Mouse (Mus musculus) midbrain, embryonic 13.5 days (tissue): ENCODE results near the gene Ube2e2. TPM values are rescaled to one million over a fixed set of nuclear protein-coding genes. Genes with fewer than 3 reads are reported as not detected.
"Not testable (repeated sequence)": the region's sequence is repeated elsewhere in the genome, so short reads cannot be mapped to it uniquely, and the experiment has no call there.

Experiments used
- ATAC-seq: fragments of 200-750 bp; cut with Nextera tagmentation; 2 replicates; pipeline ENCODE4 v1.8.0; 2017; ENCODE audit warnings: mild to moderate bottlenecking, moderate TSS enrichment, moderate library complexity
- H3K27ac ChIP-seq: fragments of 300-500 bp; sonication (generic); 2 replicates; pipeline ENCODE4 v1.5.1; 2015; ENCODE audit warnings: inconsistent platforms, mild to moderate bottlenecking, moderate library complexity
- H3K27me3 ChIP-seq: fragments of 300-500 bp; sonication (generic); 2 replicates; pipeline ENCODE4 v1.6.1; 2015; ENCODE audit warnings: mild to moderate bottlenecking, inconsistent platforms
- H3K36me3 ChIP-seq: fragments of 300-500 bp; sonication (generic); 2 replicates; pipeline ENCODE4 v1.6.1; 2015; ENCODE audit warnings: mild to moderate bottlenecking, inconsistent platforms
- H3K4me1 ChIP-seq: fragments of 300-500 bp; sonication (generic); replicated peaks from 2 replicates; pipeline ENCODE4 v1.6.1; 2015; ENCODE audit warnings: inconsistent platforms
- H3K4me2 ChIP-seq: fragments of 300-500 bp; sonication (generic); replicated peaks from 2 replicates; pipeline ENCODE4 v1.6.1; 2015; ENCODE audit warnings: moderate library complexity, mild to moderate bottlenecking, inconsistent platforms
- H3K4me3 ChIP-seq: fragments of 300-500 bp; sonication (generic); replicated peaks from 2 replicates; pipeline ENCODE4 v1.5.1; 2015; ENCODE audit warnings: mild to moderate bottlenecking, inconsistent platforms
- H3K9ac ChIP-seq: fragments of 300-500 bp; sonication (generic); replicated peaks from 2 replicates; pipeline ENCODE4 v1.6.1; 2015; ENCODE audit warnings: mild to moderate bottlenecking, inconsistent platforms
- H3K9me3 ChIP-seq: fragments of 300-500 bp; sonication (generic); 2 replicates; pipeline ENCODE4 v1.6.1; 2016; ENCODE audit warnings: mild to moderate bottlenecking, inconsistent platforms
- WGBS: fragments of 180-500 bp; shearing (Covaris S2); methylation state at CpG from one replicate; pipeline ENCODE4 v1.1.7; 2015; 5-methylcytosine and 5-hydroxymethylcytosine counted together
- polyA plus RNA-seq: library from polyadenylated mRNA; unstranded; fragments of >200 nt; fragmentation: Nextera tagmentation; extraction: Ambion mirVana; gene quantifications from 2 replicates; pipeline ENCODE4 v1.2.1, GENCODE M21; 2015

The Ube2e2 gene
- polyA plus RNA-seq, 1 experiment from 2014 or later, result 95.4 TPM

GRCm38 (mm10) chr14:18720601-18721591, 173.2 kb downstream of the Ube2e2 start:
- no peak overlapping the region for H3K4me2 ChIP-seq
- H3K27ac ChIP-seq, result no peak overlapping the region
- H3K9me3 ChIP-seq, result no peaks in the 10 kb centered on the region
- H3K4me1 ChIP-seq, result no peaks in the 10 kb centered on the region
- ATAC-seq, result no peak
- no peak overlapping the region for H3K9ac ChIP-seq
- WGBS, result 89% methylated on average over 2 of the region's 2 CpGs
- no peaks in the 10 kb centered on the region for H3K27me3 ChIP-seq
- H3K4me3 ChIP-seq, result no peak overlapping the region
- H3K36me3 ChIP-seq, result no peaks in the 10 kb centered on the region

GRCm38 (mm10) chr14:18716970-18717369, 177.1 kb downstream of the Ube2e2 start:
- no peaks in the 10 kb centered on the region for H3K9me3 ChIP-seq
- no peaks in the 10 kb centered on the region for H3K27me3 ChIP-seq
- no peak overlapping the region for H3K9ac ChIP-seq
- 88% methylated on average over 1 of the region's 1 CpGs for WGBS
- no peak overlapping the region for H3K4me3 ChIP-seq
- H3K36me3 ChIP-seq, result no peaks in the 10 kb centered on the region
- H3K4me1 ChIP-seq, result no peaks in the 10 kb centered on the region
- no peak overlapping the region for H3K27ac ChIP-seq
- H3K4me2 ChIP-seq, result no peak overlapping the region
- ATAC-seq, result 0 out of 2 replicates have a peak, but pooled peaks have one; percentile 27

DNA sequence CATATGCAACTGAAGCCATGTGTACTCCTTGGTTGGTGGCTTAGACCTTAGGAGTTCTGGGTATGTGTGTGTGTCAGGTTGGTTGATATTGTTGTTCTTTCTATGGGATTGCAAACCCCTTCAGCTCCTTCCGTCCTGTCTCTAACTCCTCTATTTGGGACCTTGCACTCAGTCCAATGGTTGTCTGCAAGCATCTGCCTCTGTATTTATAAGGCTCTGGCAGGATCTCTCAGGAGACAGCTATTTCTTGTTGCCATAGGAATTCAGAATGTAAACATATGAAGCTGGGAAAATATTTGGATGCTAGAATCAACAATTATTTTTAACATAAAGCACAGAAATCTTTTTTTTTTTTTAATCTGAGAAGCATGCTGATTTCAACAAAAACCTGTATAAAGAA, 178.5 kb downstream of the Ube2e2 start:
- no peaks in the 10 kb centered on the region for H3K4me1 ChIP-seq
- H3K4me2 ChIP-seq, result no peak overlapping the region
- H3K9me3 ChIP-seq, result peaks cover 5% of the 10 kb centered on the region; the same call in 1 of the 2 replicates
- 94% methylated on average over 1 of the region's 1 CpGs for WGBS
- no peak for ATAC-seq
- no peak overlapping the region for H3K4me3 ChIP-seq
- H3K36me3 ChIP-seq, result no peaks in the 10 kb centered on the region
- H3K9ac ChIP-seq, result no peak overlapping the region
- no peaks in the 10 kb centered on the region for H3K27me3 ChIP-seq
- H3K27ac ChIP-seq, result no peak overlapping the region

DNA sequence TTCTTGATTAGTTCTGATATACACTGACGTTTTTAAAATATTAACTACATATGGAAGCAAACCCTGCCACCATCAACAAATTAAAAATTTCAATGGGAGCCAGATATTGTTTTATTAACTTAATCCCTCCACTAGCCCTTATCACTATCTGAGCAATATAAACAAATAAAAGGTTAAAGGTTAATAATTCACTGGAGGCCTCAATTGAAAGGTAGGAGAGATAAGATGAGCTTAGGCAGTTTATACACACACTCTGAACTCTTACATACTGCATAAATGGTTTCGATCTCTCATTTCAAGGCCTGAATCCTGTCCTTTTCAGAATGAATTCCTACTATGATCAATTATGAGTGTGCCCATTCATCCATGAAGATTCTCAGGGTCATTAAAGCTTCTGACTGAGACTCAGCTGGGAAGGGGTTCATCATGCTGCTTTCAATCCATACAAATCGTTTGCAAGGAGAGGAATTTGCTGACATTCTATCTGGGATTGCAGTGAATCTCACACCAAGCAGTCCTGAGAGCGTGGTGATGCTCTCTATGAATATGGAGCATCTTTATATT, 196.3 kb downstream of the Ube2e2 start:
- no peak overlapping the region for H3K27ac ChIP-seq
- no peak for ATAC-seq
- WGBS, result 64% methylated on average over 4 of the region's 4 CpGs
- H3K9ac ChIP-seq, result no peak overlapping the region
- H3K4me1 ChIP-seq, result no peaks in the 10 kb centered on the region
- H3K36me3 ChIP-seq, result no peaks in the 10 kb centered on the region
- no peaks in the 10 kb centered on the region for H3K27me3 ChIP-seq
- H3K4me3 ChIP-seq, result no peak overlapping the region
- H3K9me3 ChIP-seq, result no peaks in the 10 kb centered on the region
- H3K4me2 ChIP-seq, result no peak overlapping the region

GRCm38 (mm10) chr14:18696418-18696817, 197.6 kb downstream of the Ube2e2 start:
- H3K27ac ChIP-seq, H3K4me3 ChIP-seq, H3K27me3 ChIP-seq, H3K36me3 ChIP-seq, H3K9ac ChIP-seq, ATAC-seq, H3K4me1 ChIP-seq, H3K9me3 ChIP-seq, H3K4me2 ChIP-seq: not testable (repeated sequence)

- H3K27ac ChIP-seq, result no peak overlapping the region
- H3K4me1 ChIP-seq, result no peaks in the 10 kb centered on the region
- no peaks in the 10 kb centered on the region for H3K27me3 ChIP-seq
- no peak overlapping the region for H3K9ac ChIP-seq
- no peaks in the 10 kb centered on the region for H3K36me3 ChIP-seq
- 68% methylated on average over 3 of the region's 3 CpGs for WGBS
- no peak for ATAC-seq
- H3K4me3 ChIP-seq, result no peak overlapping the region
- no peak overlapping the region for H3K4me2 ChIP-seq
- no peaks in the 10 kb centered on the region for H3K9me3 ChIP-seq
Measured at GRCm38 (mm10) chr14:18678121-18678836, 215.8 kb downstream of the Ube2e2 start.

GRCm38 (mm10) chr14:18670712-18671111, 223.4 kb downstream of the Ube2e2 start:
- Histone ChIP-seq H3K4me3 (no peak overlapping the region), H3K27me3 (no peaks in the 10 kb centered on the region), H3K9me3 (no peaks in the 10 kb centered on the region), H3K4me2 (no peak overlapping the region), H3K4me1 (no peaks in the 10 kb centered on the region), H3K27ac (no peak overlapping the region), H3K9ac (no peak overlapping the region), H3K36me3 (no peaks in the 10 kb centered on the region)
- no peak for ATAC-seq
- WGBS, result 94% methylated on average over 8 of the region's 8 CpGs

DNA sequence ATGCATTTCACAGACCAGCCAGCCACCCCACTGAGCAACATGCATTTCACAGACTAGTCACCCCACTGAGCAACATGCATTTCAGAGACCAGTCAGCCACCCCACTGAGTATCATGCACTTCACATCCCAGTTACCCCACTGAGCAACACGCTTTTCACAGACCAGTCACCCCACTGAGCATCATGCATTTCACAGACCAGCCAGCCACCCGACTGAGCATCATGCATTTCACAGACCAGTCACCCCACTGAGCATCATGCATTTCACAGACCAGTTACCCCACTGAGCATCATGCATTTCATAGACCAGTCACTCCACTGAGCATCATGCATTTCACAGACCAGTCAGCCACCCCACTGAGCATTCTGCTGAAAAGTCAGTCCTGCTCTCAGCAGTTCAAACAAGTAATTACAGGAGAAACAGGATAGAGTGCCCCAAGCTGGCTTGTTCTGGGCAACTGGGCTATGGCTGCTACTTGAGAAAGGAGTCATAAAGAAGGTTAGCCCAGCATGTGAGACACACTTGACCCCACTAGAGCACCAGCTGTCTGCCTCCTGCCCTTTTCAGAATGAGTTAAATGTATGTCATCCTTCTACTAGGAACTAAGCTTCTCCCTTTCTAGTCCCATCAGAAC, 224.6 kb downstream of the Ube2e2 start:
- WGBS, result 60% methylated on average over 2 of the region's 2 CpGs
- no peak overlapping the region for H3K4me3 ChIP-seq
- no peaks in the 10 kb centered on the region for H3K9me3 ChIP-seq
- H3K4me2 ChIP-seq, result no peak overlapping the region
- H3K36me3 ChIP-seq, result no peaks in the 10 kb centered on the region
- H3K4me1 ChIP-seq, result no peaks in the 10 kb centered on the region
- H3K27me3 ChIP-seq, result no peaks in the 10 kb centered on the region
- H3K27ac ChIP-seq, result no peak overlapping the region
- peak; percentile 74 for ATAC-seq
- H3K9ac ChIP-seq, result no peak overlapping the region

- 88% methylated on average over 4 of the region's 4 CpGs for WGBS
- H3K4me2 ChIP-seq, H3K27me3 ChIP-seq, H3K4me3 ChIP-seq, H3K4me1 ChIP-seq, H3K9me3 ChIP-seq, H3K36me3 ChIP-seq, H3K27ac ChIP-seq, H3K9ac ChIP-seq, ATAC-seq: not testable (repeated sequence)
Measured at GRCm38 (mm10) chr14:18668309-18668708, 225.8 kb downstream of the Ube2e2 start.

DNA sequence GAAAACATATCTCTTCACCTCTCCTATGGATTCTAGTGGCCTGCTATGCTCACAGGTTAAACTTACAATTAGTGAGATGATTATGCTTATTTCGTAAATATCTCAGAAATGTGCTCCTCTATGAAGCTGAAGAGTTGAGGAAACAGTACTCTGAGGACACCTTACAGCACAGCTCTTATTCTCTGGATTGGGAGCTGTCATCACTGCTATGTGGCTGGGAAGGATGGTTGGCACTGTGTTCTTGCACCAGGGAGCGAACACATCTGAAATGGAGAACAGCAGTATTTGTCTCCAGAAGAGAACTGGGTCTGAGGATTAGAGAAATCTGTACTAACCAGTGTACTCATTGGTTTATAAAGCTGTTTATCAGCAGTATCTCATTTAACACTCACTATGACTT, 226.3 kb downstream of the Ube2e2 start:
- ATAC-seq, result no peak
- 93% methylated on average over 2 of the region's 2 CpGs for WGBS
- no peak overlapping the region for H3K4me2 ChIP-seq
- H3K27me3 ChIP-seq, result no peaks in the 10 kb centered on the region
- no peak overlapping the region for H3K27ac ChIP-seq
- no peaks in the 10 kb centered on the region for H3K9me3 ChIP-seq
- H3K4me3 ChIP-seq, result no peak overlapping the region
- H3K9ac ChIP-seq, result no peak overlapping the region
- no peaks in the 10 kb centered on the region for H3K4me1 ChIP-seq
- no peaks in the 10 kb centered on the region for H3K36me3 ChIP-seq

- ATAC-seq, result no peak
- Histone ChIP-seq H3K27me3 (no peaks in the 10 kb centered on the region), H3K4me2 (no peak overlapping the region), H3K4me3 (no peak overlapping the region), H3K36me3 (no peaks in the 10 kb centered on the region), H3K4me1 (no peaks in the 10 kb centered on the region), H3K27ac (no peak overlapping the region), H3K9ac (no peak overlapping the region), H3K9me3 (0 out of 2 replicates have a peak, but pooled peaks cover 9% of the 10 kb centered on the region)
- 76% methylated on average over 1 of the region's 1 CpGs for WGBS
Measured at GRCm38 (mm10) chr14:18666251-18666650, 227.8 kb downstream of the Ube2e2 start.
